Mouse (Mus musculus): ENCODE results near the gene Lad1.

Gene Lad1

GRCm38 (mm10) chr1:135810180-135810579 is 8.2 kb upstream of the Lad1 start:
- DNase-seq, result no peak

DNA sequence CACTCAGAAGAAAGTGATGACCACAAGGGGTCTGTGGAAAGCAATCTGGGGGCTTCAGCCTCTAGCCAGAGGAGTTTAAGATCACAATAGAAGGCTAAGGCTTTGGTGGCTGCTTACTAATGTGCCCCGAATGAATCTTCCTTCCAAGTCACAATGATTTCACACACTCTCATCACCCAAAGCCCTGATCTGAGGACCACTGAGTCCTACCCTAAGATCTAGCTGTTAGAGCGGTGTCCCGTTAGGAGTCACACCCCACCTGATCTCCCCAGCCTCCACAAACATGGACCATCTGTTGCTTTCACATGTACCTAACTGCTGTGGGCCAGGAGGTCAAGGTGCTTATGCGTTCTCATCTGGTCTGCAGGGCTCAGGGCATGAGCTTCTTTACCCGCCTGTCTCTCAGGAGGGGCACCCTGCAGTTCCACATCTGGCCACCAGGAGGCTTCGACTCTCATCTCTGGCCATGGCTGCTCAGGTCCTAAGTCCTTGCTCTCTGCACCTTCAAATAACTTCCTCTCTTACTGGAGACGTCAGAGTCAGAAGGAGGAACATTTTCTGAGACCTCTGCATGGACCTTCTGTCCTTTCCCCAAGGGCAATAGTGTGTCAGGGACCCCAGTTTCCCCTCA is 7.3 kb upstream of the Lad1 start:
- DNase-seq, result peak; percentile 84

DNA sequence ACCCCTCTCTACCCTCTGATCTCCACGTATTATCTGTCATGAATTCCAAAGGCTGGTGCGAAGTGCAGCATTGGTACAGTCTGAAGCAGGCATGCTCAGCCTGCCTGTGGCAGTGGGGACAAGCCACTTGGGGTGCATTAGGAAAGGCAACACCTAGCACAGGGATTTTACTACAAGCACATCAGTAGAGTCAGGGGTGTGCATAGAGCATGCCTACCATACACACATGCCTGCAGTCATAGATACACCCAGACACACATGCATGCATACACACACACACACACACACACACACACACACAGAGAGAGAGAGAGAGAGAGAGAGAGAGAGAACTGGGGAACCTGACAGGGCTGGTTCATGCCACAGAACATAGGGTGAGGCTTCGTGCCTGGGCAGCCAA is 6.2 kb upstream of the Lad1 start:
- no peak for DNase-seq

DNA sequence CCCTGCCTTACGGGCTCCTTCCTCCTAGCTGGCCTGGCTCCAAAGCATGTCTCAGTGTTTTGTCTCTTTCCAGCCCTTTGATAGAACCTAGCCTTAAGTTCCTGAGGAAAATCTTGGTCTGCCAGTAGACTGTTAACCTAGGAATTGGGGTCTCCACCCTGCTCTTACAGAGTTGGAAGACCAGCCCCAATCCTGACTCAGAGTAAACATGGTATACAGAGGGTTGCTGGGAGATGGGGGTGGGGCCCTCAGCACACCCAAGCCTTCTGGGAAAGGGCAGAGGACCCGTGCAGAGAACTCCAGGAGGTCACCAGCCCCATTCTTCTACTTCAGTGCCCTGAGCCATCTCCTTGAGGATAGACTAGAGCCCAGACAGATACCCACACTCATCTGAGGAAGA is 5.8 kb upstream of the Lad1 start:
- DNase-seq, result no peak

DNA sequence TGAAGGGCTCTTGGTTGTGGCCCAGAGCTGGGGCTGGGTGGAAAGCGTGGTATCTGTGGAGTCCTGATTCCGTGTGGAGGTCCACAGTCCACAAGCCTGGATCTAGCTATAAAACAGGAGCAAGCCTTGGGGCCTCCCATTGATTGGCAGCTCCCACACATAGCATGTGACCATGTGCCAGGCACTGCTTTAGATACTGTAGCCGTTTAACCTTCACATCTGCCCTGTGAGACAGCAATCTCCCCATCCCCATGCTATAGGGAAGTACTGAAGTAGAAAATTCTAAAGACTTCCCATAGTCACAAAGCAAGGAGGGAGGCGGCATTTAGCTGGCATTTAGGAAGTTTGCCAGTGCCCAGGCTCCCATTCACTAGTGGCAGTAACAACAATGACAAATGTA is 5.3 kb upstream of the Lad1 start:
- DNase-seq, result no peak

GRCm38 (mm10) chr1:135813687-135814395 is 4.6 kb upstream of the Lad1 start:
- no peak for DNase-seq

DNA sequence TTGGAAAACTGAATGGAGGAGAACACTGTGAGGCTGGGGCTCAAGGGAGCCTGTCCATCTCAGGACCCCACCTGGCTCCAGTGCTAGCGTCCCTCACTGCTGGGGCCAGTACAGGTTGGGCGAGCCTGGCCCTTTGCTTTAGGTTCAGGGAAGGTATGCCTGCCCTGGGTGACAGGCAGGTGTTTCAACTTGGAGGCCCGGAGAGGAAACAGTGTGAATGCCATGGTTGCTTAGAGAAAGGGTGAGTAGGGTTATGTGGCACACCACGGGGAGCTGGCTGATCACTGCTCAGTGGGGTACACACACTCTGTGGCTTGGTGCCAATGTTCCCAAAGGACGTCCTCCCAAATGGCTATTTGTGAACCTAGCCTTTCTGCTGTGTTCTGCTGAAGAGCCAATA is 3.9 kb upstream of the Lad1 start:
- no peak for DNase-seq

- DNase-seq, result no peak
Measured at GRCm38 (mm10) chr1:135817595-135817994, 803 bp upstream of the Lad1 start.

DNA sequence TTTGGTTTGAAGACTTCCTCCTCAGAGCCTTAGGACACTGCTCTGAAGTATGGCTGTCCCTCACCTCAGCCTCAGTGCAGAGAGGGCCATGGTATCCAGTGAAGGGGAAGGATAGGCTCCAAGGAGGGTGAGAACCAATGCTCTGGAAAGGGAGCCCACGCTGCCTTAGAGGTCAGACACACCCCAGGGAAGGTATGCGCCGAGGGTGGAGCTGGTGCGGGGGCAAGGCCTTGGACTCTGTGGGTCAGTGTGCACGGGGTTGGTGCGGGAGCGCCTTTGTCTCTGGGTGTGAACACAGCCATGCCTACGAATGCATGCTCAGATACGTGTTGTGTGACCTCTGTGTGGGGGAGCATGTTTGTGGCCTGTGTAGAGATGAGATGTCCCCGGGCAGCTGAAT is 1.7 kb downstream of the Lad1 start:
- DNase-seq, result no peak

- no peak for DNase-seq
Measured at GRCm38 (mm10) chr1:135820736-135821364, 2.5 kb downstream of the Lad1 start.

DNA sequence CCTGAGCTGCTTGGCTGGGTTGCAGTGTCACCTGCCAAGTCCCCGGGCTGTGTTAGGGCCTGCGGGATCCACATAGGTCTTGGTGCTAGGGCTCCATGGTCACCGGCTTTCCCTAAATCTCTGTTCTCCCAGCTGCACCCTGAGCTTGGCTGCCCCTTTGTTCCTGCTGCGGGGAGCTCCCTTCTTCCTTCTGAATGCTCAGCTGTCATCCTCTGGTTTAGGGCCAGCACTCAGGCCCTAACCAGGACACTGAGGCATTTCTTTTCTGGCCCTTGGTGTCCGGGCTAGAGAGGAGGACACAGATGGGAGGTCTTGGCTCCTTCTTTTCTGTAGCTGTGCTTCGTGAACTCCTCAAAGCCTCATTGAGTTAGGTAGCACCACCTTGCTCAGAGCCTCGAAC is 3.4 kb downstream of the Lad1 start:
- DNase-seq, result no peak

GRCm38 (mm10) chr1:135828918-135829317 is 10.5 kb downstream of the Lad1 start:
- DNase-seq, result peak; percentile 56

GRCm38 (mm10) chr1:135834206-135834859 is 15.9 kb downstream of the Lad1 start:
- DNase-seq, result no peak

DNA sequence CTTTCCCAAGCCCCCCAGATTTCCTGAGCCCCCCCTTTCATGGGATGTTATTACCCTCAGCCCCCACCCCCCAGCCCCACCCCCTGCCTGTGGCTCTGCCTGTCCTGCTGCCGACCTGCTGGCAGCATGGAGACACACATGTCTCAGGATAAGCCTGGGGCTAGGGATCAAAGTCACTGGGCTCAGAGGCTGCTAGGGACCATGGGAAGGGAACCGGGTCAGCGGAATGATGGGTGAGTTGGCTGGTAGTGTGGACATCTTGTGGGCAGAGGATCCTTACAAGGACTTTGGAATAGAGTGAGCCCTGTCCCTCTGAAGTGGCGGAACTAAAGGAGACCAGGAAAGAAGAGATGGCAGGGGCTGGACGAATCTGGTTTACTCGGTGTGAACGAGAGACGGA is 16.6 kb downstream of the Lad1 start:
- DNase-seq, result no peak

- DNase-seq, result peak; percentile 27
Measured at GRCm38 (mm10) chr1:135835716-135836483, 17.5 kb downstream of the Lad1 start, which contains the start of gene Tnnt2. Gene Tnnt2, plus strand, starts transcription at chr1:135836354.

GRCm38 (mm10) chr1:135838626-135839025 is 20.2 kb downstream of the Lad1 start:
- no peak for DNase-seq

DNA sequence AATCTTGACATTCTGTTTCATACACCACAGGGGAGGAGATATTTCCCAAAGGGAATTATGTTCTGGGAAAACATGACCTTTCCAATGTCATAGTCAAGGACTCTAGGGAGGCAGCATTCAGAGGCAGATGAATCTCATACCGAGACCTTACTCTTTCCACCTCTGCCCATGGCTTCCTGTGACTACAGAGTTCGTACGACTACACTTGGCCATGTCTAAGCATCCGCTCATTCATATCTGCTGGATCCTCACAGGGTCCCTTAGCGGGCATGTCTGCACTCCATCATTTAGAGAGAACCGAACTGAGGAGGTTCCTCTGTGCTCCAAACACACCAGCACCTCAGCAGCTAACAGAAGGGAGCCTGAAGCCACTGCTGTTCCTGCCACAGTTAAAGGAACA is 20.7 kb downstream of the Lad1 start:
- DNase-seq, result no peak

DNA sequence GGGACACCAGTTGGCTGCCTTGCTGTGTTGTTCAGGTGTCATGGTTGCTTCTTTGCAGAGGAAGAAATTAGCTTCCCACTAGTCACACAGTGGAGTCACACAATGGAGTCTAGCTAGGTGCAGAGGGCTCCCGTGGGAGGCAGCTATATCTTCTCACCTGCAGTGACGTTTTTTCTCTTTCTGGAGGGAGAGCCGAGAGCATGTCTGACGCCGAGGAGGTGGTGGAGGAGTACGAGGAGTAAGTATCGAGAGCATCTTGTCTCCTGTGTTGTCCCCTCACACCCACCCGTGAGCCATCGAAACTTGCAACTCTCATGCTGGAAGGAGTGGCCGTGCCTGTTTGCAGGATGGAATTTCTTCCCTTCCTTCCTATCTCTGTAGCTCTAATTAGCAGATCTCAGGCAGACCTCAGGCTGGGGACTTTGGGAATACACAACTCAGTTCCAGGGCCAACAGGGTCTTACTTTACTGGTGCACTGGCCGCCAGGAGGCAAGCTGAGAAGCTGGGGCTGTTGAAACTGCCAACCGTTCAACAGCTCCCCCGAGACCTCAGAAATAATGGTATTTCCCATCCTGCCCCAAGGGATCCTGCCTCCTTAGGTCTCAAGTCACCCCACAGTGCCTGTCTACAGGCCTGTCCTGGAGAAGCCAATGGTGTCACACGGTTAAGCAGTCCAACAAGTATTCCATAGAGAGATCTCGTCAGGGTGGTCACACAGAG is 22.4 kb downstream of the Lad1 start:
- no peak for DNase-seq

DNA sequence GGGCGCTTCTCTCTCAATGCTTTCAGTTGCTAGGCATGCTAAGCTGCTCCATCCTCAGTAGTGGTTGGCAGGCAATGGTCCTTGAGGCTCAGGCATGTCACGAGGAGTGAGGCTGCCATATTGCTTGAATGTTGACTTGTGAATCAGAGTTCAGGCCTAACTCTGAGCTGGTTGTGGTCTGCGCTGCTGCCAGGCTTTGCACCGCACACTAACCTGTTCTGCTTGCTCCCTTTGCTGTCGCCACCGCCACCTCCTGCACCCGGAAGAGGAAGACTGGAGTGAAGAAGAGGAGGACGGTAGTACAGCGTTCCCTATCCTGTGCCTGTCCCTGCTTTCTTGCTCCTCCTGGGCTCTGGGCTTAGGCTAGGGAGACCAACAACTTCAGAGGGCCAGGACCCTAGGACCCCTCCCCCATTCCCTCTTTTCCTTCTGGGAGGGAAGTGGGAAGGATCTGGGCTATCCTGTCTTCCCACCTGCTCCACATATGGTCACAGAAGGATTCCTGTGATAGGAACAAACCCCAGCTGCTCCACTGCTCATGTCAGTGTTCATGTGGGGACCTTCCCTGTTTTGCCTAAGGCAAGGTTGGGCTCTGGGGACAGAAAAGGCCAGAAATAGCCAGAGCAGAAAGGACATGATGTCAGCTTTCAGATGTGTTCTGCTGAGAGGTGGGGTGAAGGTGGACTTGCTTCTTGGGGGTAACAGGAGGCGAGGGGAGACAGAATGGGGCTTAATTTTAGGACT is 25.3 kb downstream of the Lad1 start:
- no peak for DNase-seq

DNA sequence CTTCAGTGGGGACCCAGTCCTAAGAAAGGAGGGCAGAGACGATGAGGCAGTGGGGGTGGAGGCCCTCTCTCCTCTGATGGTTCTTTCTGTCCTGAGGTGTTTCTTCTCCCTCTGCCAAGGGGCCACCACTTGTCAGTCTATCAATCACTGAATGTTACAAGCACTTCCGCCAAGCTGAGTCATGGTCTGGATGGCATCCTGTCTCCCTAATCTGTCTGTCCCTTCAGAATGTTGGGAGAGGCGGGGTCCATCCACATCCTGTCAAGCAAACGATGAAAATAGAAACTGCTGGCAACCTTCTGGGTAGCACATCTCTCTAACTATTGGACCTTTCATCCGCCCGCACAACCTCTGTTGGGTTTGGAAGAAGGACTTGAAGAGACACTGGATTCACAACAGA is 26.1 kb downstream of the Lad1 start:
- peak; percentile 14 for DNase-seq

DNA sequence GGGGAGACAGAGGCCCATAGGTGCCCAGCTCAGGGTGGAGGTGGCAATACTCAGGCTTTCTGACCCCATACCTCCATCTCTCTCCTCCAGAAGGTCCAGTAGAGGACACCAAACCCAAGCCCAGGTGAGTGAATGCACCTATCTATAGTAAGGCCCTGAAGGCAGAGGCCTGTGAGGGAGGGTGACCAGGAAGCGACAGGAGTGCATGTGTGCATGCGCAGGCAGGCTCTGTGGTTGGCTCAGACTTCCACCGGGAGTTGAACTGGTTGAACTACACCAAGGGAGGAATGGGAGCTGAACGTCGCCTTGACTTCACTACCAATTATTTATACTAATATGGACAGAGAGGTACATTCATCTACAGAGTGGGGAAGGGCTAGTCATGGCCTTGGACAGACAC is 28.2 kb downstream of the Lad1 start:
- DNase-seq, result no peak

GRCm38 (mm10) chr1:135847139-135847562 is 28.8 kb downstream of the Lad1 start:
- peak; percentile 78 for DNase-seq

All from embryo, embryonic 11 days (tissue).